Mouse (Mus musculus) 3134 (cell line): ENCODE results near the gene Sphk1.

Experiments
- DNase-seq: peaks from one replicate; pipeline ENCODE4 v3.0.0-alpha.2; 2011; ENCODE audit warnings: low spot score; ENCODE audit not compliant: insufficient read length; ENCODE audit errors: extremely low read depth

Sphk1 gene

GRCm38 (mm10) chr11:116572756-116573543 is 42.2 kb downstream of the Sphk1 start:
- DNase-seq: peak; percentile 49

GRCm38 (mm10) chr11:116574486-116574885 is 43.8 kb downstream of the Sphk1 start:
- no peak for DNase-seq

- DNase-seq: no peak
These were observed 44.3 kb downstream of the Sphk1 start for GRCm38 (mm10) chr11:116574982-116575381.

- DNase-seq: no peak
These were observed 44.7 kb downstream of the Sphk1 start for GRCm38 (mm10) chr11:116575396-116575795.

DNA sequence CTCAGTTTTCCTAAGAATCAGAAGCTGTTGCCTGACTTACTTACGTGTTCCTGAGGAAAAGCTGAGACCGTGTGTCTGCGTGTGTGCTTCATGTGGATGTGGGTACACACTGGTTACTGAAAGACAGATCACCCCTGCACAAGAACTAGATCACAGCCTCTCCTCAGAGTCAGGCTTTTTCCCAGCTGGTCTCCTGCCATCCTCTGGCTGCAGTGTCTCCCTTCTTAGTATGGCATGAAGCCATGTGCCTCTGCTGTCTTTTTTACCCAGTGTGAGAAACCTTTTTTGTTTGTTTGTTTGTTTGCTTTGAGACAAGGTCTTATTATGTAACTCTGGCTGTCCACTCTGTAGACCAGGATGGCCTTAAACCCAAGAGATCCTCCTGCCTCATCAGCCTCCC is 48.6 kb downstream of the Sphk1 start:
- no peak for DNase-seq

DNA sequence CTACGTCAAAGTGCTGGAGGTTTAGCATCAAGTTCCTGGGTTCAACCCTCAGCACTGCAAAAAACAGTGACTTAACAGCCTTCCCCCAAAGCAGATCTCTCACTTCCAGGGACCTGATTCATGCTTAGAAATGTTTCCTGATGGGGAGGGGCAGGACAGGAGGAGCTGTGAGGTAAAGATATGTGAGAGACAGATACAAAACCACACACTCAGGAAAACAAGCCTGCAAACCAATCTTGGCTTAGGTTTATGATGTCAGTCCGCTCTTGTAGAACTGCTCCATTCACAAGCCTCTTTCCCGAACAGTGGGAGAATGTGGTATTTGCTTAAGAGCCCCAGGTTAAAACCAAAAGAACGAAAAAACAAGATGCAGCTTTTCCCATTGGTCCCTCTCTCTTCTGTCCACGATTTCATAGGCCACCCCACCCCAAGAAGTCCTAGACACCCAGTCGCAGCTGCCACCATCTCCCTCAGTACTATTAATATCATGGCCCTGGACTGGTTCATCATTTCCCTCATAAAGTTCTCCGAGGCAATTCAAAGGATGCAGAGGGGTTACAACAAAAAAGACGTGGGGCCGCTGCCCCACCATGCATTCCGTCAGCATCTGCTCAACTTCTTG is 49.4 kb downstream of the Sphk1 start:
- DNase-seq: no peak

DNA sequence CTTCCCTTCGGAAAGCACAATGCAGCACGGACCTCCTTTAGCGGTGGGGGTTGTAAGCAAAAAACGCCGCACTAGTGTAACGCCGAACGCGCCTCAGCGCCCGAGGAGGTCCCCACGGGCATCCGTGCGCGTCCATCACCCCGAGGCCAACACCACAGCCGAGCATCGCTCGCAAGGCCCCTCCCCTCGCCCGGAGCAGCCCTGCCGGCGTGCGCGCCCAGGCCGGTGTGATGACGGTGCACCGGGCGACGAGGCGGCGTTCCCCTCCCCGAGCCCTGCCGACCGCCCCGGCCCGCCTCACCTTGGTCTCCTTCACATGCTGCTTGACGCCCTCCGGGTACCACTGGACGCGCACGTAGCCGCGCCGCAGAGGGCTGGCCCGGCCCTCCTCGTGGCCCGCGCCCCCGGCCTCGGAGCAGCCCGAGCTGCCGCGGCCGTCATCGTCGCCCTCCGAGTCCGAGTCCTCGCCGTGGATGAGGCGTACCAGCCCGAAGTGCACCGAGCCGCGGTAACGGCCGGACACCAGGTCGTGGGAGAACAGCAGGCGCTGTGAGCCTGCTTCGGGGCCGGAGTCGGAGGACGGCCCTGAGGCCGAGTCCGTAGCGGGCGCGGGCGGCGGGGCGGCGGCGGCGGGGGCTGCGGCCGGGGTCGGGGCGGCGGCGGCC is 50.1 kb downstream of the Sphk1 start:
- peak; percentile 73 for DNase-seq

GRCm38 (mm10) chr11:116581376-116581814 is 50.7 kb downstream of the Sphk1 start, which contains the start of gene Ube2o:
Gene Ube2o, minus strand, starts transcription at chr11:116581447.
- DNase-seq: peak; percentile 84

DNA sequence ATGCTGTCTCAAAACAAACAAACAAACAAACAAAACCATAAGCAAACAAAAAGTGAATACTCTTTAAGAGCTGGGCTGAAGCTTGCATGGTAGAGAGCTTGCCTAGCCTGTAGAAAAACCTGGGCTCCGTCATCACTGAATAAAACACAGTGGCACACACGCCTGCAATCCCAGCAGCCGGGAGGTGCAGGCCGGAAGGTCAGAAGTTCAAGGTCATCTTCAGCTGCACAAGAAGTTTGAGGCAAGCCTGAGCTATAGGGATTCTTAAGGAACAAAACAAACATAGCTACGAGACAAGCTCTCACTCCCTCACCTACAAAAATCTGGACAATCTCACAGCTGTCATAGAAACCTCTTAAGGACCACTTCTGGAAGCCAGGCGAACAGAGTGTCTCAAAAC is 55.0 kb downstream of the Sphk1 start:
- no peak for DNase-seq
